Mouse (Mus musculus) liver, embryonic 16.5 days (tissue): ENCODE results near the gene Ghitm. TPM values are rescaled to one million over a fixed set of nuclear protein-coding genes. Genes with fewer than 3 reads are reported as not detected.
A peak's percentile ranks its signal among the peaks of the same experiment; 100 is the strongest.

Experiments used
- ATAC-seq: fragments of 200-750 bp; cut with Nextera tagmentation; 2 replicates; pipeline ENCODE4 v1.8.0; 2017; ENCODE audit warnings: low read depth, mild to moderate bottlenecking, moderate number of reproducible peaks, moderate library complexity
- H3K27ac ChIP-seq: fragments of 300-500 bp; sonication (generic); 2 replicates; pipeline ENCODE4 v1.5.1; 2014; ENCODE audit warnings: mild to moderate bottlenecking, low read length
- H3K27me3 ChIP-seq: fragments of 300-500 bp; sonication (generic); 2 replicates; pipeline ENCODE4 v1.6.1; 2014; ENCODE audit warnings: low read depth, low read length, mixed read lengths; ENCODE audit not compliant: control insufficient read depth, insufficient read depth
- H3K36me3 ChIP-seq: fragments of 300-500 bp; sonication (generic); 2 replicates; pipeline ENCODE4 v1.6.1; 2014; ENCODE audit warnings: mild to moderate bottlenecking; ENCODE audit not compliant: control insufficient read depth, insufficient read depth
- H3K4me1 ChIP-seq: fragments of 300-500 bp; sonication (generic); 2 replicates; pipeline ENCODE4 v1.6.1; 2014; ENCODE audit warnings: low read depth, low read length, mixed read lengths; ENCODE audit not compliant: control insufficient read depth
- H3K4me2 ChIP-seq: fragments of 300-500 bp; sonication (generic); 2 replicates; pipeline ENCODE4 v1.6.1; 2014; ENCODE audit warnings: low read depth, low read length, mixed read lengths
- H3K4me3 ChIP-seq: fragments of 300-500 bp; sonication (generic); 2 replicates; pipeline ENCODE4 v1.5.1; 2014; ENCODE audit warnings: low read depth, mild to moderate bottlenecking, low read length
- H3K9ac ChIP-seq: fragments of 300-500 bp; sonication (generic); 2 replicates; pipeline ENCODE4 v1.6.1; 2014; ENCODE audit warnings: low read depth, low read length
- H3K9me3 ChIP-seq: fragments of 300-500 bp; sonication (generic); replicated peaks from 2 replicates; pipeline ENCODE4 v1.6.1; 2016; ENCODE audit warnings: low read length; ENCODE audit not compliant: control insufficient read depth
- WGBS: fragments of 180-500 bp; shearing (Covaris S2); extraction: QIAGEN DNeasy Blood & Tissue Kit; methylation state at CpG from one replicate; pipeline ENCODE4 v1.1.7; 2014; ENCODE audit not compliant: insufficient replicate concordance; 5-methylcytosine and 5-hydroxymethylcytosine counted together
- polyA plus RNA-seq: library from polyadenylated mRNA; unstranded; fragments of >200 nt; fragmentation: Nextera tagmentation; extraction: Ambion mirVana; gene quantifications from 2 replicates; pipeline ENCODE4 v1.2.1, GENCODE M21; 2015

The Ghitm gene
- 252 and 258 TPM in 2 replicates for polyA plus RNA-seq

DNA sequence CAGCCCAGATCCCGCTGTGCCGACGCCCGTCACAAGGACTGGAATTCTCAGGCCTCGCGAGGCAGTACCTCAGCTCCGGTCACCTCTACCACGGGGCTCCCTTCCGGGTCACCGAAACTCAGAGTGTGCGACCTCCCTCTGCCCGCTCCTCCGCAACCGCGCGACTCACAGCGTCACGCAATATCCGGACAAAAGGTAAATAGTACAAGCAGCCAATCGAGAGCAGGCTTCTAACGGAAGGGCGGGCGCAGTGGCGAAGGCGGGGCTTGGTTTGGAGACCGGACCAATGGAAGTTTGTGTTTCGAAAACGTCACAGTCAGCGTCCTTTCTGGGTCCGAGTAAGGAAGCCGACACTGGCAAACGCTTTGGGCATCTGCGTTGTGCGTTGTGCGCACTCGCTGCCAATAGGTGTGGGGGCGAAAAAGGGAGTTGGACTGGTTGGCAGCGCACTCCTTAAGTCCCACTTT, at the start of gene Ghitm:
Ghitm (minus strand) TSS at position 146 of the 467 bp plus-strand sequence.
- Histone ChIP-seq H3K4me3 (peak within 1 kb of the TSS; percentile 85), H3K4me1 (peaks cover 4% of the 10 kb centered on the region), H3K9ac (peak within 1 kb of the TSS; percentile 87), H3K27ac (peak within 1 kb of the TSS; percentile 91), H3K4me2 (peak within 1 kb of the TSS; percentile 78), H3K9me3 (no peaks in the 10 kb centered on the region), H3K27me3 (no peaks in the 10 kb centered on the region), H3K36me3 (peaks cover 26% of the 10 kb centered on the region)
- WGBS: under 1% methylated on average over 38 of the region's 38 CpGs
- peak; percentile 96 for ATAC-seq

DNA sequence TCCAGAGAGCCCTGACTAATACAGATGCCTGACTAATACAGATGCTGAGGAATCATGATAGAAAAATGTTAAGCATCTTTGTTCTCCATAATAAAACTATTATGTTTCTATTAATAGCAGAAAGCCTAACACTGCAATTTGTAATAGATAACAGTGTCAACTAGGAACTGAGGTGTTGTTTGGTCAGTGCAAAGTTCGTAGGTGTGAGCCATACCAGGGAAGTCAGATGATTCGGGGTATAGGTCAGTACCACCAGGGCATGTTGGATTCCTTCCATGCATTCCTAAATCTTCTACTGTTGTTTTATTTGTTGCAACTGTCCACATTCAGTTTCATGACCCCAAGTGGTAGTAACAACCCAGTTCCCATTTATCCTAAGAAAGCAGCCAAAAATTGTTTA, 49.8 kb upstream of the Ghitm start:
- Histone ChIP-seq H3K4me2 (no peak overlapping the region), H3K9me3 (no peaks in the 10 kb centered on the region), H3K4me1 (no peaks in the 10 kb centered on the region), H3K27me3 (no peaks in the 10 kb centered on the region), H3K4me3 (no peak overlapping the region), H3K9ac (no peak overlapping the region), H3K36me3 (no peaks in the 10 kb centered on the region), H3K27ac (no peak overlapping the region)
- WGBS: 42% methylated on average over 2 of the region's 2 CpGs
- no peak for ATAC-seq

DNA sequence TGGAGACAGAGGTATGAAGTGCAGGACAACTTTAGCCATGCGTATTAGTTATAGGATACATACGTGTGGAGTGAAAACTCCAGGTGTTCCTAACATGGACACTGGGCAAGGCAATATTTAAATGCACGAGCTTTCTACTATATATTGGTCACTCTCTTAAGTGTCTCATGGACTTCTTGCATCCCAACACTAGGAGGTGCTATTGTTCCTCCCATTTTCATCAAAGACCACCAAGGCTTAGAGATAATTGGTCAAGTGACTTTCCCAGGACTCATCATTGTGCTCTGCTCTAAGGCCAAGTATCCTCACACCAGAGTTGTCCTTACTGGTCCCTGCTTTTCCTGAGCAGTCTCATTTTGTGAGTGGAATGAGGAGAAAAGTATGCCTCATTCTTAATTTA, 39.4 kb upstream of the Ghitm start:
- no peaks in the 10 kb centered on the region for H3K27me3 ChIP-seq
- WGBS: 58% methylated on average over 3 of the region's 3 CpGs

DNA sequence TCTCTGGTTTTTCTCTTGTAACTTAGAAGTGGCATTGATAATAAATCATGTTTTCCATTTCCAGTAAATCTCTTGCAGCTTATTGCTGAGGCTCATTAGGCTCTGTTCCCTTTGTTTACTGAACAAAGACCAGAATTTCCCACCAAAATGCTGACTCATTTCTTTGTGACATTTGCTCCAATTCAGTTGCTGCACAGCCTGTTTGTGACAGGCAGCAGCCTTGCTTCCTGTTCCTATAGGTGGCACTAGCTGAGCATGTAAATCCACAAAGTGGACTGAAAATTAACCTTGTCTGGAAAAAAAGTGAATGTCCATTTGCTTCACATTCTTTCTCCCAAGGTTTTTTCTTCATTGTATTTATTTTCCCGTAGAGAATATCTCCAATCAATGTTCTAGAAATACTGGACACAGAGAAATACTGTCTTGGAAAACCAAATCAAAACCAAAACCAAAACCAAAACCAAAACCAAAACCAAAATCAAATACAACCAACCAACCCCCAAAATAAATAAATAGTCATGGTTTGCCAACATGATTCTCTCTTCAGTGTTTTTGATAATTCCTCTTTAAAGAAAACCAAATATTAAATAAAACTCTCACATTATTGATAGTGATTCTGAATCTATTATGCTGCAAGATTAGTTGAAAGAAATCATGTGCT, 30.3 kb upstream of the Ghitm start:
- no peak overlapping the region for H3K9ac ChIP-seq
- H3K4me1 ChIP-seq: peaks cover 26% of the 10 kb centered on the region
- 45% methylated on average over 1 of the region's 1 CpGs for WGBS
- H3K4me2 ChIP-seq: no peak overlapping the region
- H3K4me3 ChIP-seq: no peak overlapping the region
- peak; percentile 31 for ATAC-seq
- H3K9me3 ChIP-seq: no peaks in the 10 kb centered on the region
- no peaks in the 10 kb centered on the region for H3K27me3 ChIP-seq
- peak overlapping the region; percentile 90 for H3K27ac ChIP-seq
- H3K36me3 ChIP-seq: no peaks in the 10 kb centered on the region

More for the DNA sequence above, 39.4 kb upstream of the Ghitm start:
- Histone ChIP-seq H3K9me3 (no peaks in the 10 kb centered on the region), H3K9ac (no peak overlapping the region), H3K4me3 (no peak overlapping the region), H3K36me3 (no peaks in the 10 kb centered on the region), H3K4me2 (no peak overlapping the region), H3K27ac (no peak overlapping the region), H3K4me1 (no peaks in the 10 kb centered on the region)
- ATAC-seq: no peak

DNA sequence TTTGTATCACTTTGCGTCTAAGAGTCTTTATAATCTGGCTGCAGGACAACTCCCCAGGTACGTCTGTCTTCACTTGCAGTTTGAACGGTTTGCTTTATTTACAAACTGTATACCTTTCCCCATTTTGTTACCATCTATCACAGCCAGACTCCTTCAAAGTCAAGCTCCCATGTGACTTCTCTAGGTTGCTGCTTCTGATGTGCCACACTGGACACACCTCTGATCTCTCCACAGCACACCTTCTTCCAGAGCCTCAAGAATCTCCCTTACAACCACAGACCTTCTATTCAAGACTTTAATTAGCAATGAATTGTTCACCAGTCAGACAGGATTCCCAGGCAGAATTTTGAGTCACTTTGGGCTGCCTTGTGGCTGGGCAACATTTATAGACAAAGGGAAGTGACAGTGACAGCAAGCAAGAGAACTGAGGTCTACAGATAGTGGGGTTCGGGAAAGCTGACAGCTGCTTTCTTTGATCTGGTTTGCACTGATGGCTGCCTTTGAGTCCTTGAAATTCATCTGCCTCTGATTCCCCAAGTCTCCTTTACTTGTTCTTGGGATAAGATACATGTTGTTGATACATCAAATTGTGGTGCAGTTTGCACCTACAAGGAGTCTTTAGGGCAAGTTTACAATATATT, 29.4 kb upstream of the Ghitm start:
- peak; percentile 53 for ATAC-seq
- H3K36me3 ChIP-seq: no peaks in the 10 kb centered on the region
- no peaks in the 10 kb centered on the region for H3K27me3 ChIP-seq
- no peak overlapping the region; the same call in 1 of the 2 replicates for H3K4me2 ChIP-seq
- WGBS: 58% methylated on average over 4 of the region's 4 CpGs
- H3K9ac ChIP-seq: no peak overlapping the region
- peak overlapping the region; percentile 90 for H3K27ac ChIP-seq
- no peaks in the 10 kb centered on the region for H3K9me3 ChIP-seq
- H3K4me3 ChIP-seq: no peak overlapping the region
- H3K4me1 ChIP-seq: peaks cover 26% of the 10 kb centered on the region

DNA sequence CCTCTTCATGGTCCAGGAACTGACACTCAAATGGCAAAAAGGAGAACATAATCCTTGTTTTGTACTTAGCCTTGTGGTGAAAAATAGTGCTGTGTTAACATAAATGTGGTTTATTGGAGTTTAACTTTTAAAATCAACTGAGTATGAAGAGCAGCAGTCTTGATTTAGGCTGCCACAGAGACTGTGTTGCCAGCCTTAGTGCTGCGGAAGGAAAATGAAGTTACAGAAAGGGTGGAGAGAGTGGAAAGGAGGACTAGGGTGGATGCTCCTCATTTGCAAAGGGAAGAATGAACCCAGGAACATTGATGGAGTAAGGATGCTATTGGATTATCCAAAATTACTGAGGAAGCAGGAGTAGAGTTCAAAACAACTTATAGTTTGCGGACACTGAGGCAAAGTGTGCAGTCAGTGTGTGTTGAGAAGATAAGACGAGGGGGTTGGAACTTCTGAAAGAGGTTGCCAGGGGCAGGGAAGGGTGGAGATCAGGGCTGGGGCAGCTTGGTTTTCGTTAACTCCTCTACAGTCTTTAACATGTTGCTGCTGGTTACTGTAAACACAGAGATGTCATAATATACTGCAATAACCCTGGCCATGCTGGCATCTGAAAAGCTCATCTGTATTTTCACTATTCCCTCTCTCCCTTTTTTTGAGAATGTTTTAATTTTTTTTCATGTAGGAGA, 28.3 kb upstream of the Ghitm start:
- H3K4me2 ChIP-seq: peak overlapping the region; percentile 46
- no peaks in the 10 kb centered on the region for H3K9me3 ChIP-seq
- peak; percentile 98 for ATAC-seq
- peaks cover 26% of the 10 kb centered on the region for H3K4me1 ChIP-seq
- H3K4me3 ChIP-seq: no peak overlapping the region
- 32% methylated on average over 4 of the region's 4 CpGs for WGBS
- no peaks in the 10 kb centered on the region for H3K27me3 ChIP-seq
- H3K36me3 ChIP-seq: no peaks in the 10 kb centered on the region
- H3K27ac ChIP-seq: peak overlapping the region; percentile 90
- H3K9ac ChIP-seq: peak overlapping the region; percentile 47

DNA sequence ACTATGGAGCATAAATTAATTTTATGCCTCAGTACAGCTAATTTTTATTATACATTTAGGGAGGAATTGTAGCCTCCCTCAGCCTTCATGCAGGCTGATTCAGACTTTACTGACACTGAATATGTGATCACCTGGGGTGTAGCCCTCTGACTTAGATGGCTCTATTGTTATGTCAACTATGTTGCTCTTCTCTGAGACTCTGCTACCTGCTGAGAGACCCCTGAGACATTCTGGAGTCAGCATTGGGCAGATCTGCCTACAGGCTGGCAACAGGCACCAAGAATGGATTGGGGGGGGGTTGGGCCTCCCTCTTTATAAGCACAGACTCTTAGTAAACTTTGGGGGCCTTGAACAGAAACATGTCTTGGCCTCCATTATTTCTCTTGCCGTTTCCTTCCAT, 19.3 kb upstream of the Ghitm start:
- Histone ChIP-seq H3K4me2 (no peak overlapping the region), H3K4me1 (no peaks in the 10 kb centered on the region)
- WGBS: 61% methylated on average over 1 of the region's 1 CpGs

DNA sequence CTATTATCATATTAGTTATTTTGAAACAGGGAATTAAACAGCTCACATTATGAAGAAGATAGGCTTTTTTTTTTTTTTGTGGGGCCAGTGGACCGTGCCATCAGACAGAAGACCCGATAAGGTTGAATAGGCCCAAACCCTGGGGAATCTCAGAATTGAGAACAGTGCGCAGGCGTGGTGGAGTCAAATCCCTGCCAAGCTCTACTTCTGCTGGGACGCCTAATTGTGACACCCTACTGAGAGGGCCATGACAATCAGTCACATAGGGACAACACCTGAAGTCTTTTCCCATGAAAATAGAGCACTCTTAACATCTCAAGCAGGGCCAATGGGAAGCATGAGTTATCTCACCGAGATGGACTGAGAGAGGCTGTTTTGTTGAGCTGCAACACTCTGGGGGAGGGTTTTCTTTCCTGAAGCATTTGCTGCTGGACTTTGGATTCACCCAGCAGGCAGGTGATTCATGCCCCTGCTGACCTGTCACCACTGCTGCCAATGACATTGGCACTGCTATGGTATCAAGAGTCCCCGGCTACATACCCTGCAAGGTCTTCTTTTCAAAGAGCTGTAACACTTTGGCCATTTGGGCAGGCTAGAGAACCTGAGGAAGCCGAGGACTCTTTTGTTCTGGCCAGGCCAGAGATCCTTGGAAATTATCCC, 4.1 kb upstream of the Ghitm start:
- Histone ChIP-seq H3K4me1 (no peaks in the 10 kb centered on the region), H3K4me2 (no peak overlapping the region), H3K27ac (no peak overlapping the region), H3K27me3 (no peaks in the 10 kb centered on the region), H3K9ac (no peak overlapping the region), H3K4me3 (no peak overlapping the region), H3K9me3 (no peaks in the 10 kb centered on the region), H3K36me3 (no peaks in the 10 kb centered on the region)
- no peak for ATAC-seq
- 69% methylated on average over 8 of the region's 8 CpGs for WGBS

More for the DNA sequence above, 19.3 kb upstream of the Ghitm start:
- no peak for ATAC-seq
- Histone ChIP-seq H3K9me3 (no peaks in the 10 kb centered on the region; the same call in 1 of the 2 replicates), H3K4me3 (no peak overlapping the region), H3K27me3 (no peaks in the 10 kb centered on the region), H3K9ac (no peak overlapping the region), H3K36me3 (no peaks in the 10 kb centered on the region), H3K27ac (no peak overlapping the region)
